Mouse (Mus musculus): ENCODE measurements around the gene Slc39a7. TPM values are rescaled to one million over a fixed set of nuclear protein-coding genes. Genes with fewer than 3 reads are reported as not detected.

Gene Slc39a7
- 10 to 100 TPM; 96.2 to 98.6 TPM for total RNA-seq (2021)

GRCm38 (mm10) chr17:34031465-34032173 lies at the start of gene Slc39a7, which contains the start of gene Rxrb:
Gene Slc39a7 (minus strand): TSS chr17:34031682.
Gene Rxrb (plus strand): TSS chr17:34031812.
- intact Hi-C loops (cut with DNase I), result loop anchor here (5.0 kb wide), 1 partner anchor 86 kb away; the partner anchor contains the start of gene H2-DMa

GRCm38 (mm10) chr17:34079621-34080020 lies 48.1 kb upstream of the Slc39a7 start:
- peak; percentile 24 to 74 for DNase-seq (ENCODE audit: low spot score in 2 of 2)
- intact Hi-C loops (cut with DNase I), result loop anchor here (5.0 kb wide), 1 partner anchor 158 kb away; the partner anchor contains the start of gene H2-Ob

More at GRCm38 (mm10) chr17:34031465-34032173, at the start of gene Slc39a7, which contains the start of gene Rxrb:
- peak; percentile 98 for DNase-seq (ENCODE audit: low spot score in 2 of 2)

GRCm38 (mm10) chr17:34079002-34079401 lies 47.5 kb upstream of the Slc39a7 start:
- DNase-seq (ENCODE audit: low spot score in 2 of 2), result no peak
- intact Hi-C loops (cut with DNase I), result no loop called here

- intact Hi-C loops (cut with DNase I), result no loop called here
- no peak for DNase-seq (ENCODE audit: low spot score in 2 of 2)
These were observed 46.7 kb upstream of the Slc39a7 start for GRCm38 (mm10) chr17:34078148-34078547.

- intact Hi-C loops (cut with DNase I), result loop anchor here (2.0 kb wide), 1 partner anchor 91 kb away; no protein-coding TSS in a partner anchor
- peak; percentile 62 to 66 for DNase-seq (ENCODE audit: low spot score in 2 of 2)
These were observed 46.1 kb upstream of the Slc39a7 start for GRCm38 (mm10) chr17:34077549-34077948.

- DNase-seq (ENCODE audit: low spot score in 2 of 2), result peak; percentile 56 to 65
- intact Hi-C loops (cut with DNase I), result no loop called here
These were observed 43.8 kb upstream of the Slc39a7 start for GRCm38 (mm10) chr17:34075271-34075670.

- intact Hi-C loops (cut with DNase I), result no loop called here
- DNase-seq (ENCODE audit: low spot score in 2 of 2), result no peak
These were observed 40.6 kb upstream of the Slc39a7 start for GRCm38 (mm10) chr17:34072091-34072490.

- no peak for DNase-seq (ENCODE audit: low spot score in 2 of 2)
- intact Hi-C loops (cut with DNase I), result no loop called here
These were observed 37.4 kb upstream of the Slc39a7 start for GRCm38 (mm10) chr17:34068864-34069263.

- intact Hi-C loops (cut with DNase I), result no loop called here
- no peak for DNase-seq (ENCODE audit: low spot score in 2 of 2)
These were observed 25.7 kb upstream of the Slc39a7 start for GRCm38 (mm10) chr17:34057224-34057623.

- no peak for DNase-seq (ENCODE audit: low spot score in 2 of 2)
- intact Hi-C loops (cut with DNase I), result no loop called here
These were observed 16.0 kb upstream of the Slc39a7 start for GRCm38 (mm10) chr17:34047404-34048050.

GRCm38 (mm10) chr17:34045941-34046340 lies 14.5 kb upstream of the Slc39a7 start:
- intact Hi-C loops (cut with DNase I), result no loop called here

GRCm38 (mm10) chr17:34039562-34040450 lies 8.3 kb upstream of the Slc39a7 start:
- intact Hi-C loops (cut with DNase I), result no loop called here
- DNase-seq (ENCODE audit: low spot score in 2 of 2), result no peak

More at GRCm38 (mm10) chr17:34045941-34046340, 14.5 kb upstream of the Slc39a7 start:
- DNase-seq (ENCODE audit: low spot score in 2 of 2), result no peak

GRCm38 (mm10) chr17:34038878-34039561 lies 7.5 kb upstream of the Slc39a7 start, which contains the start of gene Col11a2:
Gene Col11a2 (plus strand): TSS chr17:34039437.
- no peak for DNase-seq (ENCODE audit: low spot score in 2 of 2)

GRCm38 (mm10) chr17:34038440-34038839 lies 7.0 kb upstream of the Slc39a7 start:
- intact Hi-C loops (cut with DNase I), result no loop called here
- peak; percentile 57 to 68 for DNase-seq (ENCODE audit: low spot score in 2 of 2)

More at GRCm38 (mm10) chr17:34038878-34039561, 7.5 kb upstream of the Slc39a7 start, which contains the start of gene Col11a2:
- intact Hi-C loops (cut with DNase I), result no loop called here

- DNase-seq (ENCODE audit: low spot score in 2 of 2), result no peak
- intact Hi-C loops (cut with DNase I), result no loop called here
These were observed 5.8 kb upstream of the Slc39a7 start for GRCm38 (mm10) chr17:34037241-34037640.

- no peak for DNase-seq (ENCODE audit: low spot score in 2 of 2)
- intact Hi-C loops (cut with DNase I), result no loop called here
These were observed 5.2 kb upstream of the Slc39a7 start for GRCm38 (mm10) chr17:34036647-34037046.

- intact Hi-C loops (cut with DNase I), result no loop called here
- no peak for DNase-seq (ENCODE audit: low spot score in 2 of 2)
These were observed 4.0 kb upstream of the Slc39a7 start for GRCm38 (mm10) chr17:34035517-34035916.

GRCm38 (mm10) chr17:34034064-34034463 lies 2.6 kb upstream of the Slc39a7 start:
- intact Hi-C loops (cut with DNase I), result loop anchor here (5.0 kb wide), 1 partner anchor 83 kb away; the partner anchor contains the start of gene H2-DMa
- peak in 1 of 2 experiments; percentile 72 for DNase-seq (ENCODE audit: low spot score in 2 of 2)

- intact Hi-C loops (cut with DNase I), result loop anchor here (5.0 kb wide), 1 partner anchor 84 kb away; the partner anchor contains the start of gene H2-DMa
These were observed 2.0 kb upstream of the Slc39a7 start for GRCm38 (mm10) chr17:34033441-34033840.

More at GRCm38 (mm10) chr17:34033441-34033840, 2.0 kb upstream of the Slc39a7 start:
- no peak for DNase-seq (ENCODE audit: low spot score in 2 of 2)
